Mouse (Mus musculus): ENCODE results near the gene Gm10203. TPM values are rescaled to one million over a fixed set of nuclear protein-coding genes. Genes with fewer than 3 reads are reported as not detected.

The Gm10203 gene
- total RNA-seq, 1 experiment = not detected

DNA sequence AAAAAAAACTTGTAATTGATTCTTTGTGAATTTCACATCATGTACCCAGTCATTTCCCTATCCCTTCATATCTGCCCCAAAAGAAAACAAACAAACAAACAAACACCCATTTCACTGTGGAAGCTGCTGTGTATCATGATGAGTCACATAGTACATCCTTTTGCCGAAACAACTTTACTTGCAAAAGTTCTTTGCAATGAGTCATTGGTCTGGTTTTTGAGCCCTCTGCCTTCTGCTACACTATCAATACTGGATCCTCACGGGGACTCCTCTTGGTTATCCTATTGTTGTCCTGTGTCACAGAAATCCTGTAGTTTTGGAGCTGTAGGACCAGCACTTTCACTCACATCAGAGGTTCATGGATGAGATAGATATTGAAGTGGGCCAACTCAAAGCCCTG is 21.1 kb upstream of the Gm10203 start:
- no peak for DNase-seq (ENCODE audit: low read depth, low spot score)
- Histone ChIP-seq H3K27ac (ENCODE audit: insufficient read depth, low read depth, low read length, poor library complexity, severe bottlenecking) (no peak overlapping the region), H3K9me3 (ENCODE audit: control insufficient read depth, insufficient read depth, low read depth, low read length) (no peaks in the 10 kb centered on the region), H3K4me1 (ENCODE audit: control insufficient read depth in 2 of 2, insufficient read depth in 2 of 2, low read length in 2 of 2, poor library complexity in 1 of 2) (no peaks in the 10 kb centered on the region), H3K9ac (ENCODE audit: insufficient read depth, low read depth, low read length, poor library complexity, severe bottlenecking) (no peak overlapping the region), H3K4me3 (ENCODE audit: insufficient read depth in 1 of 2, low read depth in 1 of 2, low read length in 2 of 2, poor library complexity in 1 of 2, severe bottlenecking in 1 of 2) (no peak overlapping the region), H3K36me3 (ENCODE audit: control insufficient read depth, insufficient read depth, low read length, poor library complexity, severe bottlenecking) (no peaks in the 10 kb centered on the region)
- in situ Hi-C loops (cut with MboI; ENCODE audit: low sequenced_read_pairs in 2 of 2, unreplicated experiment in 2 of 2) = no loop called here
- TF ChIP-seq CHD2 (IDR thresholded peaks at IDR 0.05; ENCODE audit: low read depth, low read length) = no peak

DNA sequence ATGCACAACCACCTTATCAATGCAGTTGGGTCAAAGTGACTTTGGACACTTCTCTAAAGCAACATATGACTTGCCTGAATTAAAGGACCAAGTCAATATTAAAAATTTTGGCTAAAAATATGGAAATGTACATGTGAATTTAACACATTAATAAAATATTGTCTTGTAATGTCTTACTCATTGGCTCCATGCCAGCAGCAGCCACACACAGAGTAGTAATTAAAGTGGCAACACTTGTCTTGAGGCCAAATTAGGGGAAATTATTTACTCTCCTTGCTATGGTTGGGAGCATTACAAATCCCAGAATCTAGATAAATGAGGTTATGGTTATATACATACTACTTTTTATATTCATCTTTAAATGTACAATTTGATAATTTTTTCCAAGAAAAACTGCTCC is 13.0 kb upstream of the Gm10203 start:
- no peaks in the 10 kb centered on the region for H3K36me3 ChIP-seq (ENCODE audit: control insufficient read depth, insufficient read depth, low read length, poor library complexity, severe bottlenecking)
- TF ChIP-seq ZNF384 (IDR thresholded peaks at IDR 0.05; ENCODE audit: low read depth, low read length) (no peak), CHD2 (IDR thresholded peaks at IDR 0.05; ENCODE audit: low read depth, low read length) (no peak), HCFC1 (IDR thresholded peaks at IDR 0.05; ENCODE audit: borderline replicate concordance, insufficient read depth, low read length) (no peak), MAFK (IDR thresholded peaks at IDR 0.05; ENCODE audit: insufficient read depth, low read depth, low read length) (no peak), ZC3H11A (IDR thresholded peaks at IDR 0.05; ENCODE audit: borderline replicate concordance, low read depth, low read length) (no peak)
- H3K4me1 ChIP-seq (ENCODE audit: control insufficient read depth in 2 of 2, insufficient read depth in 2 of 2, low read length in 2 of 2, poor library complexity in 1 of 2) = 0 out of 4 replicates have a peak, but pooled peaks cover 0 to 2% of the 10 kb centered on the region in 2 experiments
- no peak overlapping the region for H3K4me3 ChIP-seq (ENCODE audit: insufficient read depth in 1 of 2, low read depth in 1 of 2, low read length in 2 of 2, poor library complexity in 1 of 2, severe bottlenecking in 1 of 2)
- no peak overlapping the region for H3K9ac ChIP-seq (ENCODE audit: insufficient read depth, low read depth, low read length, poor library complexity, severe bottlenecking)
- in situ Hi-C loops (cut with MboI; ENCODE audit: low sequenced_read_pairs in 2 of 2, unreplicated experiment in 2 of 2) = loop anchor here in 1 of 2 experiments (10.0 kb wide), 1 partner anchor 102 kb away; no protein-coding TSS in a partner anchor
- no peaks in the 10 kb centered on the region for H3K9me3 ChIP-seq (ENCODE audit: control insufficient read depth, insufficient read depth, low read depth, low read length)
- H3K27ac ChIP-seq (ENCODE audit: insufficient read depth, low read depth, low read length, poor library complexity, severe bottlenecking) = no peak overlapping the region
- no peak for DNase-seq (ENCODE audit: low read depth, low spot score)

DNA sequence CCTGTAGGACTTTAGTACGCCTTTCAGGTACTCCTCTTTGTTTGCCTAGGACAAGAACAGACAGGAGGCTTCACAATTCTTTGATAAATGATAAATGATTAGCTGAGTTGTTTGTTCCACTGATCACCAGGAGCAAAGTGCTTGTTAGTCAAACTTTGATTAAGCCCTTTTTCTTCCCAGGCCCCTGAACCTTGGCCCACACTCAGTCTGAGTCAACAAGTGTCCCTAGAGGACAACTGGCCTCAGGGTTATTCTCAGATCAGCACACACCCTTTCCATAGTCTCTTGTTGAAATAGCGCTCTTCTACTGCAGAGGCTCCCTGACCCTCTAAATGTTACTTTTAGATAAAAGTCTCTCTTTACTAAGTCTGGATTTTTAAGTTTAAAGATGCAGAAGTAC is 11.0 kb upstream of the Gm10203 start:
- Histone ChIP-seq H3K4me3 (ENCODE audit: insufficient read depth in 1 of 2, low read depth in 1 of 2, low read length in 2 of 2, poor library complexity in 1 of 2, severe bottlenecking in 1 of 2) (no peak overlapping the region), H3K4me1 (ENCODE audit: control insufficient read depth in 2 of 2, insufficient read depth in 2 of 2, low read length in 2 of 2, poor library complexity in 1 of 2) (0 out of 4 replicates have a peak, but pooled peaks cover 0 to 2% of the 10 kb centered on the region in 2 experiments), H3K27ac (ENCODE audit: insufficient read depth, low read depth, low read length, poor library complexity, severe bottlenecking) (no peak overlapping the region), H3K9me3 (ENCODE audit: control insufficient read depth, insufficient read depth, low read depth, low read length) (no peaks in the 10 kb centered on the region), H3K36me3 (ENCODE audit: control insufficient read depth, insufficient read depth, low read length, poor library complexity, severe bottlenecking) (no peaks in the 10 kb centered on the region), H3K9ac (ENCODE audit: insufficient read depth, low read depth, low read length, poor library complexity, severe bottlenecking) (no peak overlapping the region)
- no peak for TF ChIP-seq HCFC1 (IDR thresholded peaks at IDR 0.05; ENCODE audit: borderline replicate concordance, insufficient read depth, low read length)
- no peak for TF ChIP-seq MAFK (IDR thresholded peaks at IDR 0.05; ENCODE audit: insufficient read depth, low read depth, low read length)
- TF ChIP-seq ZNF384 (IDR thresholded peaks at IDR 0.05; ENCODE audit: low read depth, low read length) = no peak
- no peak for TF ChIP-seq CHD2 (IDR thresholded peaks at IDR 0.05; ENCODE audit: low read depth, low read length)
- no peak for TF ChIP-seq ZC3H11A (IDR thresholded peaks at IDR 0.05; ENCODE audit: borderline replicate concordance, low read depth, low read length)
- DNase-seq (ENCODE audit: low read depth, low spot score) = no peak
- in situ Hi-C loops (cut with MboI; ENCODE audit: low sequenced_read_pairs in 2 of 2, unreplicated experiment in 2 of 2) = loop anchor here in 1 of 2 experiments (10.0 kb wide), 1 partner anchor 104 kb away; no protein-coding TSS in a partner anchor

GRCm38 (mm10) chr6:149119853-149120252 is 10.1 kb upstream of the Gm10203 start:
- Histone ChIP-seq H3K9me3 (ENCODE audit: control insufficient read depth, insufficient read depth, low read depth, low read length) (no peaks in the 10 kb centered on the region), H3K9ac (ENCODE audit: insufficient read depth, low read depth, low read length, poor library complexity, severe bottlenecking) (no peak overlapping the region), H3K4me3 (ENCODE audit: insufficient read depth in 1 of 2, low read depth in 1 of 2, low read length in 2 of 2, poor library complexity in 1 of 2, severe bottlenecking in 1 of 2) (no peak overlapping the region), H3K36me3 (ENCODE audit: control insufficient read depth, insufficient read depth, low read length, poor library complexity, severe bottlenecking) (no peaks in the 10 kb centered on the region), H3K27ac (ENCODE audit: insufficient read depth, low read depth, low read length, poor library complexity, severe bottlenecking) (no peak overlapping the region), H3K4me1 (ENCODE audit: control insufficient read depth in 2 of 2, insufficient read depth in 2 of 2, low read length in 2 of 2, poor library complexity in 1 of 2) (0 out of 4 replicates have a peak, but pooled peaks cover 0 to 2% of the 10 kb centered on the region in 2 experiments)
- peak; percentile 63 for DNase-seq (ENCODE audit: low read depth, low spot score)
- in situ Hi-C loops (cut with MboI; ENCODE audit: low sequenced_read_pairs in 2 of 2, unreplicated experiment in 2 of 2) = loop anchor here in 1 of 2 experiments (10.0 kb wide), 1 partner anchor 105 kb away; no protein-coding TSS in a partner anchor
- TF ChIP-seq ZNF384 (IDR thresholded peaks at IDR 0.05; ENCODE audit: low read depth, low read length) (0 out of 2 replicates have a peak, but pooled peaks have one; percentile 7), HCFC1 (IDR thresholded peaks at IDR 0.05; ENCODE audit: borderline replicate concordance, insufficient read depth, low read length) (no peak), ZC3H11A (IDR thresholded peaks at IDR 0.05; ENCODE audit: borderline replicate concordance, low read depth, low read length) (peak; percentile 91)

DNA sequence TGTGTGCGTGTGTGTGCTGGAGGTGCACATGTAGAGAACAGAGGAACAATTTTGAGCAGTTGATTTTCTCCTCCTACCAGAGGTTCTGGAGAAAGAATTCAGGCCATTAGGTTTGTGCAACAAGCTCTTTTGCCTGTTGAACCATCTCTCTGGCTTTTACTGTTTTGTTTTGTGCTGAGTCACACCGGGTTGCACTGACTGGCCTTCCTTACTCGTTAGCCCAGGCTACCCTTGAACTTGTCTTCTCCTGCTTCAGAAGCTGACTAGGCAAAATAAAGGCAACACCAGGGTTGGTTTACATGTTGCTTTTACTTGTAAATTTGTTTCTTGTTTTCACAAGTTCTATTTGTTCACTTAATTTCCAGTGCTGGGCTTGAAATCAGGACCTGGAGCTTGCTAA is 6.9 kb upstream of the Gm10203 start:
- Histone ChIP-seq H3K9ac (ENCODE audit: insufficient read depth, low read depth, low read length, poor library complexity, severe bottlenecking) (no peak overlapping the region), H3K9me3 (ENCODE audit: control insufficient read depth, insufficient read depth, low read depth, low read length) (no peaks in the 10 kb centered on the region), H3K4me3 (ENCODE audit: insufficient read depth in 1 of 2, low read depth in 1 of 2, low read length in 2 of 2, poor library complexity in 1 of 2, severe bottlenecking in 1 of 2) (no peak overlapping the region), H3K4me1 (ENCODE audit: control insufficient read depth in 2 of 2, insufficient read depth in 2 of 2, low read length in 2 of 2, poor library complexity in 1 of 2) (peaks cover 2% of the 10 kb centered on the region in 2 experiments; a peak in 1 of 4 replicates), H3K27ac (ENCODE audit: insufficient read depth, low read depth, low read length, poor library complexity, severe bottlenecking) (no peak overlapping the region; the same call in 1 of the 2 replicates), H3K36me3 (ENCODE audit: control insufficient read depth, insufficient read depth, low read length, poor library complexity, severe bottlenecking) (no peaks in the 10 kb centered on the region)
- TF ChIP-seq MAFK (IDR thresholded peaks at IDR 0.05; ENCODE audit: insufficient read depth, low read depth, low read length) (peak; percentile 75), ZNF384 (IDR thresholded peaks at IDR 0.05; ENCODE audit: low read depth, low read length) (no peak)
- in situ Hi-C loops (cut with MboI; ENCODE audit: low sequenced_read_pairs in 2 of 2, unreplicated experiment in 2 of 2) = no loop called here
- DNase-seq (ENCODE audit: low read depth, low spot score) = no peak

All from ES-E14 (cell line).